8 mouse cellular contexts compared by ENCODE assay signal in the genomic region with DNA sequence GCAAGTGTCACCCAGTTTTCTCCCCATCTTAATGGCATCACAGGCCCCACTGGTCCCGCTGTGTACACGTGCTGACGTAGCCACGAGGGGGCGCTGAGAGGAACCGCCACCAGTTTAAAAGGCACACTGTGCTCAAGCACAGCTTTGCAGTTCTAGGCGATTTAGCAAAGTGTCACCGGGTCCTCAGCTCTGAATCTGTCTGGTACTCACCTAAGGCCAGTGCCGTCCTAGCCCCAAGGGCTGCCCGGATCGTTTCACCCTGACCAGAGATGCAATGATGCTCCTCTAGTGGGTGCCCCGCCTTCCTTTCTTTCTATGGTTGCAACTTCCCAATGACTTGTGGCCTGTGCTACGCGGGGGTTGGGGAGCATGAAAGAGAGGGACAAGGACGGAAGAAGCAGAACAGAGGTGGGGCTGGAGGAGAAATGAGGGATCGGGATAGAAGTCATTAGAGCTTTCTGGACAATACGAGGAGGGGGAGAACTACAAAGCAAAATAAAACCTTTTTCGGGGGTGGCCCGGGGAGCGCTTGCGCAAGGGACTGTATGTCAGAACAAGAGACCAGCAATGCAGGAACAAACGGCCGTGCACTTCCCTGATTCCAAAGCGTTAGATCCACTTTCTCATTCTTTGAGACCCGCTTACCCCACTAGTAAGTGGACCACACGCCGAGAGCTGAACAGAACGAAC. TPM values are rescaled to one million over a fixed set of nuclear protein-coding genes. Genes with fewer than 3 reads are reported as not detected.
DNase-seq lines count a peak whose midpoint lies in the region; ATAC-seq lines count a peak whose summit lies in the region.

No protein-coding gene starts in this region.

- peak overlapping the region; percentile 69 for H3K4me3 ChIP-seq in brown adipose tissue, adult 24 weeks (ENCODE audit: insufficient read depth, low read depth, low read length)
- peak overlapping the region; percentile 54 for H3K4me3 ChIP-seq in erythroblast, embryonic 14.5 days (replicated peaks)
- H3K4me3 ChIP-seq in heart, embryonic 12.5 days, result peak overlapping the region; percentile 47
- H3K4me3 ChIP-seq in kidney, embryonic 16.5 days (ENCODE audit: low read length), result peak overlapping the region; percentile 51
- peak overlapping the region; percentile 53 for H3K4me3 ChIP-seq in liver, embryonic 11.5 days (ENCODE audit: low read depth, low read length)

- no peaks in the 10 kb centered on the region for H3K36me3 ChIP-seq in erythroblast, embryonic 14.5 days (ENCODE audit: control insufficient read depth)
- H3K36me3 ChIP-seq in heart, embryonic 12.5 days, result no peaks in the 10 kb centered on the region
- H3K36me3 ChIP-seq in kidney, embryonic 16.5 days (ENCODE audit: insufficient read depth, low read length), result no peaks in the 10 kb centered on the region
- no peaks in the 10 kb centered on the region for H3K36me3 ChIP-seq in liver, embryonic 11.5 days (ENCODE audit: control insufficient read depth, insufficient read depth, low read length)

- peak overlapping the region; percentile 95 for H3K4me2 ChIP-seq in heart, embryonic 12.5 days
- peak overlapping the region; percentile 95 for H3K4me2 ChIP-seq in kidney, embryonic 16.5 days (replicated peaks; ENCODE audit: low read depth, low read length)
- peak overlapping the region; percentile 79 for H3K4me2 ChIP-seq in liver, embryonic 11.5 days

- H3K9me3 ChIP-seq in erythroblast, embryonic 14.5 days (ENCODE audit: control insufficient read depth, low read length), result no peaks in the 10 kb centered on the region
- no peaks in the 10 kb centered on the region for H3K9me3 ChIP-seq in heart, embryonic 12.5 days (replicated peaks)
- H3K9me3 ChIP-seq in kidney, embryonic 16.5 days (ENCODE audit: low read length), result no peaks in the 10 kb centered on the region
- H3K9me3 ChIP-seq in liver, embryonic 11.5 days (ENCODE audit: control insufficient read depth, low read length), result no peaks in the 10 kb centered on the region

- peaks cover 42% of the 10 kb centered on the region for H3K27me3 ChIP-seq in erythroblast, embryonic 14.5 days (ENCODE audit: control insufficient read depth)
- H3K27me3 ChIP-seq in heart, embryonic 12.5 days (replicated peaks), result peaks cover 6% of the 10 kb centered on the region; the same call in 1 of the 2 replicates
- peaks cover 4% of the 10 kb centered on the region; the same call in 1 of the 2 replicates for H3K27me3 ChIP-seq in kidney, embryonic 16.5 days (ENCODE audit: insufficient read depth, low read length)
- H3K27me3 ChIP-seq in liver, embryonic 11.5 days (replicated peaks; ENCODE audit: control insufficient read depth, insufficient read depth, low read length), result peaks cover 9% of the 10 kb centered on the region

- peak overlapping the region; percentile 64 for H3K9ac ChIP-seq in heart, embryonic 12.5 days
- H3K9ac ChIP-seq in kidney, embryonic 16.5 days (replicated peaks; ENCODE audit: low read length), result peak overlapping the region; percentile 71
- H3K9ac ChIP-seq in liver, embryonic 11.5 days (ENCODE audit: low read depth, low read length), result peak overlapping the region; percentile 44

- WGBS in heart, embryonic 12.5 days, result 1% methylated on average over 28 of the region's 28 CpGs
- 1% methylated on average over 28 of the region's 28 CpGs for WGBS in kidney, embryonic 16.5 days
- WGBS in liver, embryonic 11.5 days, result 2% methylated on average over 28 of the region's 28 CpGs

- no peak overlapping the region for H3K27ac ChIP-seq in brown adipose tissue, adult 24 weeks (replicated peaks; ENCODE audit: low read depth, low read length)
- no peak overlapping the region for H3K27ac ChIP-seq in heart, embryonic 12.5 days (ENCODE audit: poor library complexity, severe bottlenecking)
- H3K27ac ChIP-seq in kidney, embryonic 16.5 days (ENCODE audit: low read length), result 0 out of 2 replicates have a peak overlapping the region, but pooled peaks have one; percentile 3
- no peak overlapping the region for H3K27ac ChIP-seq in liver, embryonic 11.5 days (ENCODE audit: low read depth, low read length)

- peak; percentile 93 for DNase-seq in CD4-positive, CD25-positive, alpha-beta regulatory T cell, adult 2 months (ENCODE audit: low read depth, low spot score)
- peak; percentile 78 for DNase-seq in liver, embryonic 11.5 days (ENCODE audit: low spot score)
- DNase-seq in spleen, postnatal 4 days (ENCODE audit: low spot score in 2 of 2), result peak; percentile 77 to 93

- H3K4me1 ChIP-seq in brown adipose tissue, adult 24 weeks (ENCODE audit: control insufficient read depth, insufficient read depth, insufficient read length, low read length), result peaks cover 3% of the 10 kb centered on the region; the same call in 1 of the 2 replicates
- peaks cover 20% of the 10 kb centered on the region for H3K4me1 ChIP-seq in erythroblast, embryonic 14.5 days (ENCODE audit: control insufficient read depth)
- peaks cover 31% of the 10 kb centered on the region for H3K4me1 ChIP-seq in heart, embryonic 12.5 days (replicated peaks)
- H3K4me1 ChIP-seq in kidney, embryonic 16.5 days (ENCODE audit: insufficient read depth, low read length), result peaks cover 29% of the 10 kb centered on the region
- H3K4me1 ChIP-seq in liver, embryonic 11.5 days (replicated peaks; ENCODE audit: control insufficient read depth, insufficient read depth, low read length), result peaks cover 8% of the 10 kb centered on the region; the same call in 1 of the 2 replicates

- ATAC-seq in heart, embryonic 12.5 days (ENCODE audit: insufficient number of reproducible peaks, low FRiP score), result peak; percentile 80
- peak; percentile 75 for ATAC-seq in kidney, embryonic 16.5 days (ENCODE audit: low FRiP score, low TSS enrichment)
- ATAC-seq in liver, embryonic 11.5 days (replicated peaks; ENCODE audit: low FRiP score), result peak; percentile 81
- peak; percentile 80 for ATAC-seq in monocyte, adult 5-6 weeks (replicated peaks; ENCODE audit: insufficient number of reproducible peaks, low FRiP score, low TSS enrichment, poor library complexity, severe bottlenecking)

RNA-seq across cellular contexts. Expression of a gene that starts 6.3 kb away (rescaled TPM):
- polyA plus RNA-seq in brown adipose tissue, adult 24 weeks (2012; ENCODE audit: insufficient read depth, insufficient read length, missing spikeins), result not detected in 2 replicates
- not detected in 2 replicates for polyA plus RNA-seq in erythroblast, embryonic 14.5 days (2012)
- not detected in 2 replicates for polyA plus RNA-seq in heart, embryonic 12.5 days (2016; fragmentation: Nextera tagmentation; extraction: Ambion mirVana)
- polyA plus RNA-seq in kidney, embryonic 16.5 days (2015; fragmentation: Nextera tagmentation; extraction: Ambion mirVana), result not detected in 2 replicates
- polyA plus RNA-seq in liver, embryonic 11.5 days (2014; fragmentation: Nextera tagmentation; extraction: Ambion mirVana), result not detected in 2 replicates
- total RNA-seq in monocyte, adult 5-6 weeks (2017), result not detected in 3 replicates

RNA-seq across cellular contexts. Expression of a gene that starts 22.8 kb away (rescaled TPM):
- polyA plus RNA-seq in brown adipose tissue, adult 24 weeks (2012; ENCODE audit: insufficient read depth, insufficient read length, missing spikeins), result 4.3 and 9.1 TPM in 2 replicates
- polyA plus RNA-seq in erythroblast, embryonic 14.5 days (2012), result 0.01 TPM in 1 of 2 replicates, not detected in the other
- 24.6 and 25.1 TPM in 2 replicates for polyA plus RNA-seq in heart, embryonic 12.5 days (2016; fragmentation: Nextera tagmentation; extraction: Ambion mirVana)
- polyA plus RNA-seq in kidney, embryonic 16.5 days (2015; fragmentation: Nextera tagmentation; extraction: Ambion mirVana), result 6.4 and 6.9 TPM in 2 replicates
- 4.5 and 5.4 TPM in 2 replicates for polyA plus RNA-seq in liver, embryonic 11.5 days (2014; fragmentation: Nextera tagmentation; extraction: Ambion mirVana)
- 16.1 to 29.4 TPM (median 19.3 TPM) in 3 replicates for total RNA-seq in monocyte, adult 5-6 weeks (2017)

RNA-seq across cellular contexts. Expression of a gene that starts 52.2 kb away (rescaled TPM):
- 10.9 and 19.2 TPM in 2 replicates for polyA plus RNA-seq in brown adipose tissue, adult 24 weeks (2012; ENCODE audit: insufficient read depth, insufficient read length, missing spikeins)
- 0.03 TPM in 1 of 2 replicates, not detected in the other for polyA plus RNA-seq in erythroblast, embryonic 14.5 days (2012)
- polyA plus RNA-seq in heart, embryonic 12.5 days (2016; fragmentation: Nextera tagmentation; extraction: Ambion mirVana), result 3.3 and 3.5 TPM in 2 replicates
- polyA plus RNA-seq in kidney, embryonic 16.5 days (2015; fragmentation: Nextera tagmentation; extraction: Ambion mirVana), result 3.4 and 4.2 TPM in 2 replicates
- 4.1 and 4.4 TPM in 2 replicates for polyA plus RNA-seq in liver, embryonic 11.5 days (2014; fragmentation: Nextera tagmentation; extraction: Ambion mirVana)
- 4.5 to 10.1 TPM (median 9.1 TPM) in 3 replicates for total RNA-seq in monocyte, adult 5-6 weeks (2017)
